Mouse (Mus musculus): ENCODE data around the gene Eif3i. TPM values are rescaled to one million over a fixed set of nuclear protein-coding genes. Genes with fewer than 3 reads are reported as not detected.

Eif3i gene
- polyA plus RNA-seq, 1 experiment from 2014 or later = 221 TPM

Small RNAs within 50 kb of the gene (microRNA-seq; reads per million reads assigned to microRNA genes)
- not detected for gene Mir8119

Other genes with a start within 250 kb of the Eif3i start
- gene Zbtb8a, start 222.5 kb downstream of the Eif3i start, polyA plus RNA-seq (2014; fragmentation: Nextera tagmentation; extraction: Ambion mirVana) = 16.8 and 18.0 TPM in 2 replicates
- 16.1 and 16.2 TPM in 2 replicates for gene Zbtb8b, start 159.8 kb downstream of the Eif3i start, polyA plus RNA-seq (2014; fragmentation: Nextera tagmentation; extraction: Ambion mirVana)
- gene Bsdc1, start 139.1 kb downstream of the Eif3i start, polyA plus RNA-seq (2014; fragmentation: Nextera tagmentation; extraction: Ambion mirVana) = 32.8 and 33.2 TPM in 2 replicates
- gene Tssk3, start 109.6 kb downstream of the Eif3i start, polyA plus RNA-seq (2014; fragmentation: Nextera tagmentation; extraction: Ambion mirVana) = 0.27 and 0.32 TPM in 2 replicates
- 0.64 TPM in 1 of 2 replicates, not detected in the other for gene Fam229a, start 109.5 kb downstream of the Eif3i start, polyA plus RNA-seq (2014; fragmentation: Nextera tagmentation; extraction: Ambion mirVana)
- 1,581 and 1,634 TPM in 2 replicates for gene Marcksl1, start 87.1 kb downstream of the Eif3i start, polyA plus RNA-seq (2014; fragmentation: Nextera tagmentation; extraction: Ambion mirVana)
- 67.2 and 94.0 TPM in 2 replicates for gene Hdac1, start 57.9 kb downstream of the Eif3i start, polyA plus RNA-seq (2014; fragmentation: Nextera tagmentation; extraction: Ambion mirVana)
- 10.0 and 10.5 TPM in 2 replicates for gene Lck, start 27.0 kb downstream of the Eif3i start, polyA plus RNA-seq (2014; fragmentation: Nextera tagmentation; extraction: Ambion mirVana)
- not detected in 2 replicates for gene Fam167b, start 22.1 kb downstream of the Eif3i start, polyA plus RNA-seq (2014; fragmentation: Nextera tagmentation; extraction: Ambion mirVana)
- gene Tmem234, start within 50 bp of the Eif3i start, polyA plus RNA-seq (2014; fragmentation: Nextera tagmentation; extraction: Ambion mirVana) = 188 and 191 TPM in 2 replicates
- gene Dcdc2b, start 13.6 kb upstream of the Eif3i start, polyA plus RNA-seq (2014; fragmentation: Nextera tagmentation; extraction: Ambion mirVana) = 3.9 and 4.7 TPM in 2 replicates
- gene Iqcc, start 18.5 kb upstream of the Eif3i start, polyA plus RNA-seq (2014; fragmentation: Nextera tagmentation; extraction: Ambion mirVana) = 28.2 and 33.3 TPM in 2 replicates
- gene Ccdc28b, start 23.3 kb upstream of the Eif3i start, polyA plus RNA-seq (2014; fragmentation: Nextera tagmentation; extraction: Ambion mirVana) = 136 and 141 TPM in 2 replicates
- 40.1 and 46.0 TPM in 2 replicates for gene Txlna, start 40.4 kb upstream of the Eif3i start, polyA plus RNA-seq (2014; fragmentation: Nextera tagmentation; extraction: Ambion mirVana)
- 17.2 and 19.7 TPM in 2 replicates for gene Kpna6, start 72.1 kb upstream of the Eif3i start, polyA plus RNA-seq (2014; fragmentation: Nextera tagmentation; extraction: Ambion mirVana)
- 22.9 and 23.3 TPM in 2 replicates for gene Tmem39b, start 96.2 kb upstream of the Eif3i start, polyA plus RNA-seq (2014; fragmentation: Nextera tagmentation; extraction: Ambion mirVana)
- 105 and 141 TPM in 2 replicates for gene Khdrbs1, start 141.7 kb upstream of the Eif3i start, polyA plus RNA-seq (2014; fragmentation: Nextera tagmentation; extraction: Ambion mirVana)
- 163 and 234 TPM in 2 replicates for gene Ptp4a2, start 210.6 kb upstream of the Eif3i start, polyA plus RNA-seq (2014; fragmentation: Nextera tagmentation; extraction: Ambion mirVana)